Mouse (Mus musculus) heart, postnatal 0 days (tissue): Measurements from ENCODE around the gene Cgref1. TPM values are rescaled to one million over a fixed set of nuclear protein-coding genes. Genes with fewer than 3 reads are reported as not detected.

ENCODE experiments used
- ATAC-seq: fragments of 200-750 bp; cut with Nextera tagmentation; 2 replicates; pipeline ENCODE4 v1.8.0; 2017; ENCODE audit warnings: low read depth, moderate number of reproducible peaks, moderate library complexity; ENCODE audit not compliant: insufficient read depth
- DNase-seq: peaks from one replicate; pipeline ENCODE4 v3.0.0-alpha.2; 2016; ENCODE audit warnings: low spot score
- H3K27ac ChIP-seq: fragments of 300-500 bp; sonication (generic); 2 replicates; pipeline ENCODE4 v1.5.1; 2014; ENCODE audit warnings: low read depth, mild to moderate bottlenecking
- H3K27me3 ChIP-seq: fragments of 300-500 bp; sonication (generic); 2 replicates; pipeline ENCODE4 v1.6.1; 2014; ENCODE audit warnings: low read length, mixed read lengths; ENCODE audit not compliant: control insufficient read depth, insufficient read depth
- H3K36me3 ChIP-seq: fragments of 300-500 bp; sonication (generic); replicated peaks from 2 replicates; pipeline ENCODE4 v1.6.1; 2014; ENCODE audit warnings: low read length, mixed read lengths; ENCODE audit not compliant: control insufficient read depth, insufficient read depth
- H3K4me1 ChIP-seq: fragments of 300-500 bp; sonication (generic); 2 replicates; pipeline ENCODE4 v1.6.1; 2014; ENCODE audit warnings: antibody characterized with exemption; ENCODE audit not compliant: control insufficient read depth, insufficient read depth
- H3K4me2 ChIP-seq: fragments of 300-500 bp; sonication (generic); 2 replicates; pipeline ENCODE4 v1.6.1; 2014; ENCODE audit warnings: low read depth, mild to moderate bottlenecking, low read length, moderate library complexity
- H3K4me3 ChIP-seq: fragments of 300-500 bp; sonication (generic); 2 replicates; pipeline ENCODE4 v1.5.1; 2014; ENCODE audit warnings: low read depth, low read length
- H3K9ac ChIP-seq: fragments of 300-500 bp; sonication (generic); replicated peaks from 2 replicates; pipeline ENCODE4 v1.6.1; 2014; ENCODE audit warnings: low read depth, low read length, mixed read lengths
- H3K9me3 ChIP-seq: fragments of 300-500 bp; sonication (generic); replicated peaks from 2 replicates; pipeline ENCODE4 v1.6.1; 2016; ENCODE audit warnings: low read length; ENCODE audit not compliant: control insufficient read depth
- CTCF ChIP-seq: IDR thresholded peaks from 2 replicates; pipeline ENCODE4 v1.5.1; 2016; ENCODE audit warnings: antibody characterized with exemption, control low read depth, low read depth
- EP300 ChIP-seq: IDR thresholded peaks from 2 replicates; pipeline ENCODE4 v1.6.1; 2016; ENCODE audit warnings: antibody characterized with exemption, low read depth
- WGBS: fragments of 180-500 bp; shearing (Covaris S2); extraction: QIAGEN DNeasy Blood & Tissue Kit; methylation state at CpG from one replicate; pipeline ENCODE4 v1.1.7; 2014; 5-methylcytosine and 5-hydroxymethylcytosine counted together
- polyA plus RNA-seq: library from polyadenylated mRNA; unstranded; fragments of >200 nt; fragmentation: Nextera tagmentation; extraction: Ambion mirVana; gene quantifications from 2 replicates; pipeline ENCODE4 v1.2.1, GENCODE M21; 2015
- total RNA-seq: library from RNA; depleted of rRNA; stranded (reverse); fragments of >200 nt; gene quantifications from 2 replicates; pipeline ENCODE4 v1.2.3, GENCODE M21; 2014; ENCODE audit warnings: low replicate concordance

Cgref1 gene
- total and polyA plus RNA-seq, 2 experiments from 2014 or later = 1.1 to 3.0 TPM

DNA sequence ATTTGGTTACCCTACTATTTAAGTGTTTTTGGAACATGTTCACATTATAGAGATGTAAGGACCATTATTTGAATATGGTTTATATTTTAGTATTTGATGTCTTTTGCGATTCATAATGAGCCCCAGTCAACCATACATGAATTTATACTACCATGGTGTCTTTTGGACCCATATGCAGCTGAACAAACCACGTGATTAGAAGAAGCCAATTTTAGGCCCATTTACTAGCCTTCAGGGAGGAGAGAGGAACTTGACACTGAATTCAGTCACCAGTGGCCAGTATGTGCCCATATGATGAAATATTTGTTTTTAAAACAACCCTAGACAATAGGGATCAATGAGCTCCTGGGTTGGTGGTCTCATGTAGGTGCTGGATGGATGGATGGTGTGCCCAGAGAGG, 15.4 kb upstream of the Cgref1 start:
- ATAC-seq (no peak), DNase-seq (no peak)
- Histone ChIP-seq H3K36me3 (peaks cover 14% of the 10 kb centered on the region), H3K27me3 (no peaks in the 10 kb centered on the region), H3K9ac (peak overlapping the region; percentile 38; the same call in 1 of the 2 replicates), H3K4me3 (peak overlapping the region; percentile 75; the same call in 1 of the 2 replicates), H3K4me2 (peak overlapping the region; percentile 78; the same call in 1 of the 2 replicates), H3K4me1 (peaks cover 19% of the 10 kb centered on the region), H3K27ac (peak overlapping the region; percentile 76), H3K9me3 (no peaks in the 10 kb centered on the region)
- WGBS = 86% methylated on average over 2 of the region's 2 CpGs
- TF ChIP-seq EP300 (no peak), CTCF (no peak)

DNA sequence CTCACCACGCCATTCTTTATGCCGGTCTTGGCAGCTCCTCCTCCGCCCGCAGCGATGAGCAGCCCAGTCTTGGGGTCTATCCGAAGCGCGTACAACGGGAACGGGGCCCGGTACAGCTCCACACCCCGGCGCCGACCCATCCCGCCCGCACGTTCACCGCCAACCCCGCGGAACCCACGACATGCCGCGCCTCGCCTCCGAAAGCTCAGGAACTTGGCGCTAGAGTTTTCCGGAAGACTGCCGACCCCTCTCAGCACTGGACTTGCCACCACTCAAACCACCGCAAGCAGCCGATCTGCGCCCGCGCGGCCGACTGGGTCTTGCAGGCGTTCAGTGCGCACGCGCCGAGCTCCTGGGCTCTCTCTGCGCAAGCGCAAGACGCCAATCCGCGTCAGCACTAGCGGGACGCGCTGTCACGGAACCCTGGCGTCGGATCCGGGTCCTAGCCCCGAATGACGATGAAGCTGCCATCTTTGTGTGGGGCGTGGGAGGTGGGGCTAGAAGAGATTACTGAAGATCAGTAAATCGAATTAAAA, 14.6 kb upstream of the Cgref1 start, which contains the start of gene Preb:
Gene Preb, minus strand, starts transcription at position 396 of the 536 bp plus-strand sequence.
- Histone ChIP-seq H3K27ac (peak within 1 kb of the TSS; percentile 76), H3K4me1 (peaks cover 19% of the 10 kb centered on the region), H3K9me3 (no peaks in the 10 kb centered on the region), H3K27me3 (no peaks in the 10 kb centered on the region), H3K4me2 (peak within 1 kb of the TSS; percentile 78), H3K4me3 (peak within 1 kb of the TSS; percentile 75), H3K9ac (peak within 1 kb of the TSS; percentile 74), H3K36me3 (peaks cover 21% of the 10 kb centered on the region)
- no peak for TF ChIP-seq EP300
- 0 out of 2 replicates have a peak, but pooled peaks have one; percentile 6 for TF ChIP-seq CTCF
- peak; percentile 97 for DNase-seq
- WGBS = under 1% methylated on average over 56 of the region's 56 CpGs
- ATAC-seq = peak; percentile 97

DNA sequence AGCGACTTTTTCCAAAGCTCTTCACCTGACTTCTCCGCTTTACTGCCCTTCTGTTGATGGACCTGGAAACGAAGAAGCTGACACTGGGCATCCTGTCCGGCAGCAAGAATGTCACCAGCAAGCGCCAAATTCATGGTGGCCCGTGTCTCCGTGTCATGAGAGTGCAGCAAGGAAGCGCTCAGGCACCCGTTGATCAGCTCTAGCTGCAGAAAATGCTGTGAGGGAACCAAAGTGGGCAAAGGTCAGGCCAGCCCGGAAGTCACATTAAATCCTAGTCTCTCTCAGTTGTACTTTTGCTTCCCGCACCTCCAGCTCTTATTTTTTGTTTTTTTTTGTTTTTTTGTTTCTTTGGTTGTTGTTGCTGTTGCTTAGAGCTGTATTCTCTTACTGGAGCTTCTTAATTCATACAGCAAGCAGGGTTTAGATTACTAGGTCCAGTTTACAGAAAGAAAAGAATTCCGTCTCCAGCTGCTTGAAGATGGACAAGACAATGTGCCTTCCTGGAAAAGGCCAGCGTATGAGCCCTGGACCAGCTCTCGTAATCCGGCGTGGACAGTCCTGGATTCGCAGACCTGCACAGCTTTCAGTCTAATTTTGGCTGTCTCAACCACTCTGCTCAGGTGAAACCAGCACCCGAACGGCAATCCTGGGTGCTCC, 13.9 kb upstream of the Cgref1 start:
- WGBS = 31% methylated on average over 19 of the region's 19 CpGs
- Histone ChIP-seq H3K9me3 (no peaks in the 10 kb centered on the region), H3K4me2 (peak overlapping the region; percentile 78), H3K4me3 (peak overlapping the region; percentile 75), H3K9ac (peak overlapping the region; percentile 74), H3K27ac (peak overlapping the region; percentile 76), H3K27me3 (no peaks in the 10 kb centered on the region), H3K4me1 (peaks cover 19% of the 10 kb centered on the region), H3K36me3 (peaks cover 28% of the 10 kb centered on the region)
- ATAC-seq (peak; percentile 5; the same call in 1 of the 2 replicates), DNase-seq (peak; percentile 10)
- TF ChIP-seq CTCF = no peak
- no peak for TF ChIP-seq EP300

DNA sequence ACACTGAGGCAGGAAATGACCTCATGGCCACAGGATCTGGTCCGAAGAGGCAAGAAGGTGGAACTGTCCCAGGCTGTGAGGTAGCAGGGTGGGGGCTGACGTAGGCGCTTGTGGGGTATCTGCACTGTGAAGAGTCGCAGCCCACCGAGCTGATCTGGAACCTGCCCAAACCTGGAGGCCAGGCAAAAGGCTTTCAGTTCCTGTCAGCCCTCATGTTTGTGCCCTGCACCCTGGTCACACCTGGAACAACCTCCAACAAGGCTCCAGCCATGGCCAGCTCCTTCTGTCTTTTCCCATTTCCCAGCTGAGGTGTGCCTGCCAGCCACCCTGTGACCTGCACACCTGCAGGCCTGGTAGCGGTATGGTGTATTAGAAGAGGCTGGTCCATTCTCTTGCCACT, 12.5 kb upstream of the Cgref1 start:
- Histone ChIP-seq H3K27ac (no peak overlapping the region), H3K4me3 (no peak overlapping the region), H3K4me1 (peaks cover 19% of the 10 kb centered on the region), H3K9ac (no peak overlapping the region), H3K36me3 (peaks cover 43% of the 10 kb centered on the region), H3K9me3 (no peaks in the 10 kb centered on the region), H3K4me2 (no peak overlapping the region), H3K27me3 (no peaks in the 10 kb centered on the region)
- ATAC-seq = no peak
- no peak for DNase-seq
- no peak for TF ChIP-seq CTCF
- TF ChIP-seq EP300 = no peak
- WGBS = 94% methylated on average over 6 of the region's 6 CpGs

DNA sequence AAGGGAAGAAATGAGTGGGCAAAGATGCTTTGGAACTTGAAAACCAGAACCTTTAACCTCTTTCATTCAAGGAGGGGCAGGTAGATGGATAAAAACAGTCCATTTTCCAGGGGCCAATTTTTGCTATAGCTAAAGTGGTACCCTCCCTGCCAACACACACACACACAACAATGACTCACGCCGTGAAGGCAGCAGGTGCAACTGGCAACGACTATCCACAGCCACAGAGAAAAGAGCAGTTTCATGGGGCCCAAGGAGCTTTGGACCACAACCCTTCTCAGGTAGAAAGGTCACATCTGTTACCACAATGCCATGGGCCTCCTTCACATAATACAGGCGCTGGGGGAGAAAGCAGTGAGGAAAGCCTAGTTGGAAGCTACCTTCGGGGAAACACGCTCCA, 10.4 kb upstream of the Cgref1 start:
- Histone ChIP-seq H3K4me2 (no peak overlapping the region), H3K9me3 (no peaks in the 10 kb centered on the region), H3K4me1 (peaks cover 20% of the 10 kb centered on the region), H3K27ac (no peak overlapping the region), H3K4me3 (no peak overlapping the region), H3K36me3 (peaks cover 52% of the 10 kb centered on the region), H3K27me3 (no peaks in the 10 kb centered on the region), H3K9ac (no peak overlapping the region)
- 90% methylated on average over 6 of the region's 6 CpGs for WGBS
- no peak for DNase-seq
- ATAC-seq = no peak
- TF ChIP-seq EP300 = no peak
- no peak for TF ChIP-seq CTCF
